Mouse (Mus musculus) embryonic facial prominence, embryonic 11.5 days (tissue): ENCODE results near the gene Dock1. TPM values are rescaled to one million over a fixed set of nuclear protein-coding genes. Genes with fewer than 3 reads are reported as not detected.

Experiments used
- ATAC-seq: fragments of 200-750 bp; cut with Nextera tagmentation; replicated peaks from 2 replicates; pipeline ENCODE4 v1.8.0; 2017; ENCODE audit warnings: low read depth; ENCODE audit not compliant: insufficient number of reproducible peaks, low FRiP score, low TSS enrichment
- DNase-seq: peaks from one replicate; pipeline ENCODE4 v3.0.0-alpha.2; 2015; ENCODE audit warnings: low spot score
- H3K27ac ChIP-seq: fragments of 300-500 bp; sonication (generic); replicated peaks from 2 replicates; pipeline ENCODE4 v1.5.1; 2014; ENCODE audit warnings: mild to moderate bottlenecking, low read depth, low read length, control low read depth
- H3K27me3 ChIP-seq: fragments of 300-500 bp; sonication (generic); 2 replicates; pipeline ENCODE4 v1.6.1; 2014; ENCODE audit warnings: mild to moderate bottlenecking, low read length, moderate library complexity, mixed read lengths; ENCODE audit not compliant: control insufficient read depth, insufficient read depth
- H3K36me3 ChIP-seq: fragments of 300-500 bp; sonication (generic); replicated peaks from 2 replicates; pipeline ENCODE4 v1.6.1; 2014; ENCODE audit warnings: low read depth, mild to moderate bottlenecking, low read length, moderate library complexity, mixed read lengths; ENCODE audit not compliant: control insufficient read depth, insufficient read depth
- H3K4me1 ChIP-seq: fragments of 300-500 bp; sonication (generic); 2 replicates; pipeline ENCODE4 v1.6.1; 2014; ENCODE audit warnings: low read length, mixed read lengths; ENCODE audit not compliant: control insufficient read depth, insufficient read depth
- H3K4me2 ChIP-seq: fragments of 300-500 bp; sonication (generic); 2 replicates; pipeline ENCODE4 v1.6.1; 2014; ENCODE audit warnings: low read depth, mild to moderate bottlenecking, control low read depth, low read length, moderate library complexity
- H3K4me3 ChIP-seq: fragments of 300-500 bp; sonication (generic); 2 replicates; pipeline ENCODE4 v1.5.1; 2014; ENCODE audit warnings: low read depth, low read length, control low read depth
- H3K9ac ChIP-seq: fragments of 300-500 bp; sonication (generic); replicated peaks from 2 replicates; pipeline ENCODE4 v1.6.1; 2014; ENCODE audit warnings: mild to moderate bottlenecking, control low read depth, low read length
- H3K9me3 ChIP-seq: fragments of 300-500 bp; sonication (generic); replicated peaks from 2 replicates; pipeline ENCODE4 v1.6.1; 2016; ENCODE audit warnings: mild to moderate bottlenecking, low read length, inconsistent platforms, mixed read lengths; ENCODE audit not compliant: control insufficient read depth
- WGBS: fragments of 180-500 bp; shearing (Covaris S2); extraction: QIAGEN DNeasy Blood & Tissue Kit; methylation state at CpG from one replicate; pipeline ENCODE4 v1.1.7; 2014; 5-methylcytosine and 5-hydroxymethylcytosine counted together
- polyA plus RNA-seq: library from polyadenylated mRNA; unstranded; fragments of >200 nt; fragmentation: Nextera tagmentation; extraction: Ambion mirVana; gene quantifications from 2 replicates; pipeline ENCODE4 v1.2.1, GENCODE M21; 2014

Gene Dock1
- polyA plus RNA-seq, 1 experiment from 2014 or later: 44.2 TPM

DNA sequence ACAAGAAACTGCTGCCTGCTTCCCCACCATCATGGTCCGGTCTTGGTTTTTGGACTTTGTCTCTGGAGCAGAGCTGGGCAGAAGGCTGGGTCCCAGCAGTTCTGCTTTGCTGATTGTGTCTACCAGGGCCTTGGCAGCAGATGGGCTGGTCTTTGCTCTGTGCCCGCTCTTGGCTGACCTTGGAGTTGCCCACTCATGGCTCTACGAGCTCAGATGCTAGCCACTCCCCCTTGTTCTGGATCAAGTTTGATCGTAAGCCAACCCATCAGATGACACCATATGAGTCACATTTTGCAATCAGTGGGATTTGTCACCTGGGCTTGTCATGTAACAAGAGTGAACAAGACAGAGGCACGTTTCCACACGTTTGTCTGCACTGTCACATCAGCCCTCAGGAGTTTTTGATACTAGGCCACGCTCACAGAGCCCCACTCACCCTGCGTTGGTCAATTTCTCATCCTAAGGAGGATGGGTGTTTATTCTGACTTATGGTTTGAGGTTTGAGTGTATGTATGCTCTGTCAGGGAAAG is 382.8 kb downstream of the Dock1 start:
- no peak for DNase-seq
- no peak for ATAC-seq
- no peaks in the 10 kb centered on the region for H3K9me3 ChIP-seq

GRCm38 (mm10) chr7:135054664-135055063 is 384.2 kb downstream of the Dock1 start:
- Histone ChIP-seq H3K9ac (no peak overlapping the region), H3K4me1 (no peaks in the 10 kb centered on the region), H3K4me2 (no peak overlapping the region), H3K27me3 (no peaks in the 10 kb centered on the region), H3K27ac (no peak overlapping the region), H3K36me3 (no peaks in the 10 kb centered on the region; the same call in 1 of the 2 replicates), H3K4me3 (no peak overlapping the region), H3K9me3 (no peaks in the 10 kb centered on the region)
- DNase-seq: no peak
- 80% methylated on average over 7 of the region's 7 CpGs for WGBS
- ATAC-seq: no peak

More for the DNA sequence above, 382.8 kb downstream of the Dock1 start:
- WGBS: 82% methylated on average over 8 of the region's 8 CpGs
- no peak overlapping the region for H3K27ac ChIP-seq
- no peaks in the 10 kb centered on the region for H3K27me3 ChIP-seq
- no peak overlapping the region for H3K9ac ChIP-seq
- H3K4me2 ChIP-seq: no peak overlapping the region
- no peaks in the 10 kb centered on the region for H3K36me3 ChIP-seq
- H3K4me3 ChIP-seq: no peak overlapping the region
- no peaks in the 10 kb centered on the region for H3K4me1 ChIP-seq

DNA sequence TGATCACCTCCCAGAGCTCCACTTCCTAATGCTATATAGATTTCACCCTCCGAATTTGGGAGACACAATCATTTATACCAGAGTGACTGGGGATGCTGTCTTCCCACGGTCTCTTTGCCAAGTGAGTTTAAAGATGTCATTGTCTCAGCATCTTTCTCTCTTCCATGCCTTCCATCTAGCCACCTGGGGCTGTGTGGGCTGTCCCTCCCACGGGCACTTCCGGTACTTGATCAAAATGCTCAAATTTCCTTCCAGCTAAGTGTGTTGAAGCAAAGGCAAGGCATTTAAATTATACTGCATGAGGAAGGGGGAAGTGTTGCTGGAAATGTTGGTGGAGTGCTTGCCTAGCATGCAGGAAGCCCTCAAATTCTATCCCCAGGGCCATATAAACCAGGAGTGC is 388.6 kb downstream of the Dock1 start:
- no peak for DNase-seq
- Histone ChIP-seq H3K9ac (no peak overlapping the region), H3K4me1 (no peaks in the 10 kb centered on the region), H3K27me3 (no peaks in the 10 kb centered on the region), H3K9me3 (0 out of 2 replicates have a peak, but pooled peaks cover 4% of the 10 kb centered on the region), H3K36me3 (no peaks in the 10 kb centered on the region; the same call in none of the 2 replicates), H3K4me2 (no peak overlapping the region), H3K4me3 (no peak overlapping the region), H3K27ac (no peak overlapping the region)
- ATAC-seq: no peak
- 67% methylated on average over 4 of the region's 4 CpGs for WGBS

DNA sequence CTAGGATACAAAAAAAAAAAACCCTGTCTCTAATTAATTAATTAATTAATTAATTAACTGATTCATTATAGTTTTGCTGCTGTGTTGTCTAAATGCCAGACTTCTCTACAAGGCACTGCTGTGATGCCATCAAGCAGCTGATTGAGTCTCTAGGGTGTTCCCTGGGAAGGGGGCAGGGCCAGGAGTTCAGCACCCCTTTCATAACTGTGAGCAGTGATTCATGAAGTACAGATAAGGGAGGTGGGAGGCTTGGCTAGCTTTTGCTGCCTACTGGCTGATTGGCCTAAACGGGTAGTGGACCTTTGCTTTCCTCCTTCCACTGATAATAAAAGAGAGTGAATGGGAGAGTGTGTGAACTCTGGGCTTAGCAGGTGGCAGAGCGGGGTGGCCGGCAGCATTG is 389.1 kb downstream of the Dock1 start:
- H3K27me3 ChIP-seq: no peaks in the 10 kb centered on the region

DNA sequence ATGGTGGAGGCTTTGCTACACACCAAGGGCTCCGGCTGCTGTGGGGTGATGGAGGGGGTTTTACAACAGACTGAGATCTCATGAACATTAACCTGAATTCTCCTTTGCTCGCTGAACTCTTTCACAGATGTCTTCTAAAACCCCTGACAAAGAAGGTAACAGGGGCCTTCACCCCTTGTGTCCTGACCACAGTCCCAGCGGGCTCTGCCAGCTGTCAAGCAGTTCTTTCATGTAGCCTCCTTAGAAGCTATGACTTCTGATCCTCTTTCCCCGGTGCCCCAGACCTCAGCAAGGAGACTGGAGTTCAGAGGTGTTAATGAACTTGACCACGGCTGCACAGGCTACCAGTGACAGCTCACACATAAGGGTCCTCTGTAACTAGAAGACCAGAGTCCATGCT is 393.4 kb downstream of the Dock1 start:
- Histone ChIP-seq H3K4me2 (no peak overlapping the region), H3K4me1 (no peaks in the 10 kb centered on the region), H3K9me3 (0 out of 2 replicates have a peak, but pooled peaks cover 4% of the 10 kb centered on the region), H3K4me3 (no peak overlapping the region), H3K9ac (no peak overlapping the region), H3K27me3 (no peaks in the 10 kb centered on the region), H3K36me3 (no peaks in the 10 kb centered on the region; the same call in none of the 2 replicates), H3K27ac (no peak overlapping the region)
- WGBS: 88% methylated on average over 5 of the region's 5 CpGs
- ATAC-seq (no peak), DNase-seq (no peak)

More for the DNA sequence above, 389.1 kb downstream of the Dock1 start:
- DNase-seq: no peak
- H3K27ac ChIP-seq: no peak overlapping the region
- H3K36me3 ChIP-seq: no peaks in the 10 kb centered on the region; the same call in none of the 2 replicates
- no peak overlapping the region for H3K4me3 ChIP-seq
- no peak overlapping the region for H3K9ac ChIP-seq
- H3K9me3 ChIP-seq: 0 out of 2 replicates have a peak, but pooled peaks cover 4% of the 10 kb centered on the region
- H3K4me2 ChIP-seq: no peak overlapping the region
- H3K4me1 ChIP-seq: no peaks in the 10 kb centered on the region
- ATAC-seq: no peak
- 97% methylated on average over 3 of the region's 3 CpGs for WGBS

DNA sequence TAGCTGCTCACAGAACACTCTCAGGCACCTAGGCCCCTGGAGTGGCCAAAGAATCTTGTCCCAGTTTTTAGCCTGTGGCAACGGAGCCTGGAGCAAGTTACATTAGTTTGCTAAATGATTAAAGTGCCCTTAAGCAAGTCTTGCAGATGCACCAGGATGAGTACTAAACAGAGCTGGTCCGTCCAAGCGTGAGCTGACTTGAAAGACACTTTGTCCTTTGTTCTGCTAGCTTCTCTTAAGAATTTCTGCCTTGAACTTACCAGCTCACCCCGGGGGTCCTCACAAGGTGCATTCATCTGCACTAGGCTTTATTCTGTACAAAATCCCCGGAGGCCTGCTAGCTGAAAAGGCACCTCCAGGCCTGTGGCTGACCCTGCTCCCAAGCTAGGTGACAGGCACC is 394.8 kb downstream of the Dock1 start:
- ATAC-seq: no peak
- H3K9ac ChIP-seq: no peak overlapping the region
- H3K27me3 ChIP-seq: no peaks in the 10 kb centered on the region
- no peak overlapping the region for H3K4me2 ChIP-seq
- H3K9me3 ChIP-seq: 0 out of 2 replicates have a peak, but pooled peaks cover 4% of the 10 kb centered on the region
- H3K4me1 ChIP-seq: no peaks in the 10 kb centered on the region
- H3K27ac ChIP-seq: no peak overlapping the region
- no peak overlapping the region for H3K4me3 ChIP-seq
- 55% methylated on average over 5 of the region's 5 CpGs for WGBS
- H3K36me3 ChIP-seq: no peaks in the 10 kb centered on the region; the same call in 1 of the 2 replicates
- no peak for DNase-seq

GRCm38 (mm10) chr7:135068887-135069286 is 398.4 kb downstream of the Dock1 start:
- no peak overlapping the region for H3K4me3 ChIP-seq
- no peaks in the 10 kb centered on the region for H3K9me3 ChIP-seq
- H3K4me1 ChIP-seq: no peaks in the 10 kb centered on the region
- no peak overlapping the region for H3K27ac ChIP-seq
- 76% methylated on average over 3 of the region's 3 CpGs for WGBS
- no peak for ATAC-seq
- H3K27me3 ChIP-seq: no peaks in the 10 kb centered on the region
- H3K9ac ChIP-seq: no peak overlapping the region
- DNase-seq: no peak
- no peaks in the 10 kb centered on the region for H3K36me3 ChIP-seq
- H3K4me2 ChIP-seq: no peak overlapping the region

DNA sequence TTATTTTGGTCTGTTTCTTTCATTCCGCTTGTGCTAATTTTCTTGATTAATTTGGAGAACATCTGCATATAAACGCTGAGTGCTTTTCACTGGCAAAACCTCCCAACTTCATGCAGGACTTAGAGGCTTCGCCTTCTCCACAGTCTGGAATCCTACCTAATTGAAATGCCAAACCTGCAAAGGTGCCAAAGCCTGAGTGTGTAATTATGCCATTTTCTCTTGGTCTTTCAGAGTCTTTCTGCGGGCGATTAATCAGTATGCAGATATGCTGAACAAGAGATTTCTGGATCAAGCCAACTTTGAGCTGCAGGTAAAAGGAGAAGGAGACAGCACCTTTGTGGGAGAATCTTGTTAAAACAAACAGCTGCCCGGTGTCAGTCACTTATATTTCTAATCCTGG is 406.4 kb downstream of the Dock1 start:
- Histone ChIP-seq H3K36me3 (no peaks in the 10 kb centered on the region), H3K27ac (no peak overlapping the region), H3K4me2 (no peak overlapping the region), H3K9ac (no peak overlapping the region), H3K4me3 (no peak overlapping the region), H3K4me1 (no peaks in the 10 kb centered on the region), H3K27me3 (no peaks in the 10 kb centered on the region), H3K9me3 (no peaks in the 10 kb centered on the region)
- ATAC-seq: no peak
- DNase-seq: no peak
- WGBS: 88% methylated on average over 6 of the region's 6 CpGs
